Comparison of ENCODE assay signal across 17 mouse cellular contexts in genomic region chr9:67362511-67362910, GRCm38 (mm10).
"Had no signal": no experiment of that assay in that cellular context is flagged by ENCODE, and none has a peak within 500 bp of the region (broad histone marks: within the 10 kb centered on the region; RNA-seq: fewer than 3 reads in every experiment).

No protein-coding gene starts in this region.

- DNase-seq: kidney, adult 9 months; kidney, postnatal 14 days; kidney, postnatal 4 days; liver, embryonic 13.5 days; lung, adult 2 months; lung, postnatal 14 days; lung, postnatal 4 days; retina, postnatal 1 day; right cerebral cortex, postnatal 25 days; spleen, adult 18-20 months; thymus, postnatal 25 days had no signal

- H3K4me3 ChIP-seq: liver, embryonic 13.5 days; midbrain, embryonic 10.5 days; midbrain, embryonic 13.5 days; myocyte; neural tube, embryonic 13.5 days; stomach, embryonic 15.5 days had no signal

- H3K27me3 ChIP-seq: liver, embryonic 13.5 days; midbrain, embryonic 13.5 days; neural tube, embryonic 13.5 days; stomach, embryonic 15.5 days had no signal

- H3K36me3 ChIP-seq: liver, embryonic 13.5 days; midbrain, embryonic 13.5 days; stomach, embryonic 15.5 days had no signal

- ATAC-seq: midbrain, embryonic 13.5 days; midbrain, embryonic 16.5 days had no signal

- H3K9me3 ChIP-seq: liver, embryonic 13.5 days; midbrain, embryonic 10.5 days; midbrain, embryonic 13.5 days; neural tube, embryonic 13.5 days; stomach, embryonic 15.5 days had no signal

- H3K4me1 ChIP-seq: liver, embryonic 13.5 days; midbrain, embryonic 10.5 days; neural tube, embryonic 13.5 days; stomach, embryonic 15.5 days had no signal
